Mouse (Mus musculus): Measurements from ENCODE around the gene Fam166a.

DNA sequence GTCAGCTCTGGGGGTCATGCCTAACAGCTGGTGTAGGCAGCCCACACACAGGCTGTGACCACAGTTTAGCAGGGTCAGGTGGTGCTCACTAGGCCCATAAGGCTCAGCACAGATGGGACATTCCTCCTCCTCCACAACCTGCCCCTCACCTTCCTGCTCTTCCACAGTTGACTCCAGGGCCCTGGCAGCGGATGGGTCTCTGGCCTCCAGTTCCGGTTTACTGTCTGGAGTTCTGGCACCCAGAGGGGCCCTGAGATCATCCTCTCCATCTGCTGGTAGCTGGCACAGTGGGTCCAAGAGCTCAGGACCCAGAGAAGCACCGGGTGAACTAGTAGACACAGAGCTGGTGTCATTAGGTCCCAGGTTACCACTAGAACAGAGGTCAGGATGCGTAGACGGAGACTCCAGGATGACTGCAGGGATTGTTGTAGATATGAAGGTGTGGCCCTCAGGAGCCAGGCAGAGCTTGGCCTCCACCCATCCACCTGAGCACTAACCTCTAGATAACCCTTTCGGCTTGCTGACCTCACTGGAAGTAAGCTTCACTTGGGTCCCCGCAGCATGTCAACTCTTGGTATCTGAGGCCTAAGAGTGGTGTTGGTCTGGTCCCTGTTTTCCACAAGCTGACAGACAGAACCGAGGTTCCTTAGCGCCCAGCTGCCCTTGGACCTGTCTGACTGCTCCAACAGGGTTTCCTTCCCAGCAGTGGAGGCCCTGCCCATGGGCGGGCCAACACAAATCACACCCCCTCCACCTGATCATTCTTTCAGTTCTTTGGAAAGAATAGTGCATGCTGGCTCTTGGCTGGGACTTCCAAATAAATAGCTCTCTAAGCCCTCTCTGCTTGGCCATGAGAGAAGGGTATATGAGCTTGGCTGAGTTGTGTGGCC lies 27.9 kb downstream of the Fam166a start, which contains the start of gene AL732309.1:
- no peak for TF ChIP-seq CTCF (IDR thresholded peaks at IDR 0.05; ENCODE audit: low read depth)
- TF ChIP-seq EP300 (optimal IDR thresholded peaks at IDR 0.05) = peak; percentile 63

Measured in stomach, postnatal 0 days (tissue).